Mouse (Mus musculus) neural tube, embryonic 14.5 days (tissue): ENCODE measurements at regions not wholly inside any gene's neighbourhood (a gene's known extent, or its start where the extent isn't known, plus 50 kb on each side); places are given as distances from the start of the nearest gene placed in this dataset.

Experiments
- ATAC-seq: fragments of 200-750 bp; cut with Nextera tagmentation; 2 replicates; pipeline ENCODE4 v1.8.0; 2017; ENCODE audit warnings: low read depth, mild to moderate bottlenecking, moderate TSS enrichment, moderate library complexity
- H3K27ac ChIP-seq: fragments of 300-500 bp; sonication (generic); 2 replicates; pipeline ENCODE4 v1.5.1; 2014; ENCODE audit warnings: low read depth, mild to moderate bottlenecking, control low read depth, low read length, moderate library complexity, mixed read lengths
- H3K27me3 ChIP-seq: fragments of 300-500 bp; sonication (generic); 2 replicates; pipeline ENCODE4 v1.6.1; 2014; ENCODE audit warnings: low read length; ENCODE audit not compliant: control insufficient read depth, insufficient read depth
- H3K36me3 ChIP-seq: fragments of 300-500 bp; sonication (generic); 2 replicates; pipeline ENCODE4 v1.6.1; 2014; ENCODE audit warnings: low read length, mixed read lengths; ENCODE audit not compliant: control insufficient read depth, insufficient read depth
- H3K4me1 ChIP-seq: fragments of 300-500 bp; sonication (generic); 2 replicates; pipeline ENCODE4 v1.6.1; 2014; ENCODE audit warnings: low read length; ENCODE audit not compliant: control insufficient read depth, insufficient read depth
- H3K4me2 ChIP-seq: fragments of 300-500 bp; sonication (generic); 2 replicates; pipeline ENCODE4 v1.6.1; 2014; ENCODE audit warnings: mild to moderate bottlenecking, low read depth, low read length, control low read depth
- H3K4me3 ChIP-seq: fragments of 300-500 bp; sonication (generic); 2 replicates; pipeline ENCODE4 v1.5.1; 2014; ENCODE audit warnings: low read depth, low read length, control low read depth, mixed read lengths
- H3K9ac ChIP-seq: fragments of 300-500 bp; sonication (generic); replicated peaks from 2 replicates; pipeline ENCODE4 v1.6.1; 2014; ENCODE audit warnings: low read depth, mild to moderate bottlenecking, control low read depth, low read length, mixed read lengths
- H3K9me3 ChIP-seq: fragments of 300-500 bp; sonication (generic); 2 replicates; pipeline ENCODE4 v1.6.1; 2016; ENCODE audit warnings: low read length; ENCODE audit not compliant: control insufficient read depth
- WGBS: fragments of 180-500 bp; shearing (Covaris S2); extraction: QIAGEN DNeasy Blood & Tissue Kit; methylation state at CpG from one replicate; pipeline ENCODE4 v1.1.7; 2014; 5-methylcytosine and 5-hydroxymethylcytosine counted together

GRCm38 (mm10) chr12:73410924-73411323 lies 124.3 kb downstream of the Slc38a6 start:
- Histone ChIP-seq H3K9ac (no peak overlapping the region), H3K4me3 (no peak overlapping the region), H3K36me3 (no peaks in the 10 kb centered on the region), H3K27ac (no peak overlapping the region), H3K27me3 (no peaks in the 10 kb centered on the region), H3K4me1 (0 out of 2 replicates have a peak, but pooled peaks cover 11% of the 10 kb centered on the region), H3K4me2 (no peak overlapping the region), H3K9me3 (no peaks in the 10 kb centered on the region)
- no peak for ATAC-seq
- 62% methylated on average over 7 of the region's 7 CpGs for WGBS

- no peak overlapping the region for H3K9ac ChIP-seq
- H3K27me3 ChIP-seq: no peaks in the 10 kb centered on the region
- no peaks in the 10 kb centered on the region for H3K9me3 ChIP-seq
- ATAC-seq: no peak
- WGBS: 74% methylated on average over 4 of the region's 4 CpGs
- 0 out of 2 replicates have a peak, but pooled peaks cover 10% of the 10 kb centered on the region for H3K4me1 ChIP-seq
- no peak overlapping the region for H3K4me2 ChIP-seq
- H3K36me3 ChIP-seq: no peaks in the 10 kb centered on the region
- no peak overlapping the region for H3K4me3 ChIP-seq
- H3K27ac ChIP-seq: no peak overlapping the region
These were observed 123.0 kb downstream of the Slc38a6 start for GRCm38 (mm10) chr12:73409481-73410085.

- 67% methylated on average over 7 of the region's 7 CpGs for WGBS
- Histone ChIP-seq H3K27me3 (no peaks in the 10 kb centered on the region), H3K4me3 (no peak overlapping the region), H3K4me2 (no peak overlapping the region), H3K36me3 (no peaks in the 10 kb centered on the region), H3K9ac (no peak overlapping the region), H3K27ac (no peak overlapping the region), H3K9me3 (no peaks in the 10 kb centered on the region), H3K4me1 (0 out of 2 replicates have a peak, but pooled peaks cover 9% of the 10 kb centered on the region)
- ATAC-seq: no peak; the same call in 1 of the 2 replicates
These were observed 122.0 kb downstream of the Slc38a6 start for GRCm38 (mm10) chr12:73408614-73409013.

- Histone ChIP-seq H3K4me3 (no peak overlapping the region), H3K4me1 (0 out of 2 replicates have a peak, but pooled peaks cover 5% of the 10 kb centered on the region), H3K27ac (no peak overlapping the region), H3K36me3 (no peaks in the 10 kb centered on the region), H3K4me2 (no peak overlapping the region), H3K27me3 (no peaks in the 10 kb centered on the region), H3K9ac (no peak overlapping the region), H3K9me3 (no peaks in the 10 kb centered on the region)
- 85% methylated on average over 11 of the region's 11 CpGs for WGBS
- no peak for ATAC-seq
These were observed 121.6 kb downstream of the Slc38a6 start for GRCm38 (mm10) chr12:73408165-73408564.

- no peak for ATAC-seq
- Histone ChIP-seq H3K36me3 (no peaks in the 10 kb centered on the region), H3K4me1 (no peaks in the 10 kb centered on the region), H3K9me3 (no peaks in the 10 kb centered on the region), H3K27ac (no peak overlapping the region), H3K27me3 (no peaks in the 10 kb centered on the region), H3K9ac (no peak overlapping the region), H3K4me2 (no peak overlapping the region), H3K4me3 (no peak overlapping the region)
- WGBS: 86% methylated on average over 8 of the region's 8 CpGs
These were observed 120.0 kb downstream of the Slc38a6 start for GRCm38 (mm10) chr12:73406556-73407087.

GRCm38 (mm10) chr12:73405583-73405982 lies 119.0 kb downstream of the Slc38a6 start:
- H3K4me1 ChIP-seq: no peaks in the 10 kb centered on the region
- ATAC-seq: no peak
- H3K27me3 ChIP-seq: no peaks in the 10 kb centered on the region
- no peak overlapping the region for H3K27ac ChIP-seq
- no peak overlapping the region for H3K4me2 ChIP-seq
- no peaks in the 10 kb centered on the region for H3K9me3 ChIP-seq
- 74% methylated on average over 9 of the region's 9 CpGs for WGBS
- no peaks in the 10 kb centered on the region for H3K36me3 ChIP-seq
- no peak overlapping the region for H3K4me3 ChIP-seq
- no peak overlapping the region for H3K9ac ChIP-seq

GRCm38 (mm10) chr12:73405106-73405505 lies 118.5 kb downstream of the Slc38a6 start:
- no peaks in the 10 kb centered on the region for H3K27me3 ChIP-seq
- WGBS: 80% methylated on average over 8 of the region's 8 CpGs
- no peak overlapping the region for H3K4me3 ChIP-seq
- H3K9me3 ChIP-seq: no peaks in the 10 kb centered on the region
- H3K4me2 ChIP-seq: no peak overlapping the region
- H3K36me3 ChIP-seq: no peaks in the 10 kb centered on the region
- no peak overlapping the region for H3K9ac ChIP-seq
- no peaks in the 10 kb centered on the region for H3K4me1 ChIP-seq
- H3K27ac ChIP-seq: no peak overlapping the region
- ATAC-seq: no peak

- H3K9me3 ChIP-seq: no peaks in the 10 kb centered on the region
- no peak overlapping the region for H3K9ac ChIP-seq
- no peak overlapping the region for H3K4me2 ChIP-seq
- H3K36me3 ChIP-seq: no peaks in the 10 kb centered on the region
- no peak for ATAC-seq
- no peak overlapping the region for H3K4me3 ChIP-seq
- no peaks in the 10 kb centered on the region for H3K27me3 ChIP-seq
- WGBS: 70% methylated on average over 13 of the region's 13 CpGs
- H3K27ac ChIP-seq: no peak overlapping the region
- H3K4me1 ChIP-seq: no peaks in the 10 kb centered on the region
These were observed 117.4 kb downstream of the Slc38a6 start for GRCm38 (mm10) chr12:73403906-73404474.
